Mouse (Mus musculus) MN1 (cell line): Measurements from ENCODE around the gene Atf7ip2.

Source experiments
- DNase-seq: peaks from one replicate; pipeline ENCODE4 v3.0.0-alpha.2; 2016; ENCODE audit warnings: low spot score

Atf7ip2 gene

GRCm38 (mm10) chr16:10297696-10298644 lies 105.5 kb downstream of the Atf7ip2 start:
- no peak for DNase-seq

- no peak for DNase-seq
Measured at GRCm38 (mm10) chr16:10299637-10300036, 107.1 kb downstream of the Atf7ip2 start.

GRCm38 (mm10) chr16:10300231-10301186 lies 108.0 kb downstream of the Atf7ip2 start:
- DNase-seq = no peak
